Mouse (Mus musculus) urinary bladder, postnatal 14 days (tissue): Measurements from ENCODE around the gene Kcnip1.

ENCODE experiments used
- DNase-seq: peaks from one replicate; pipeline ENCODE4 v3.0.0; 2021; ENCODE audit warnings: low spot score

Kcnip1 gene

GRCm38 (mm10) chr11:33938561-33939274 lies 54.2 kb downstream of the Kcnip1 start:
- no peak for DNase-seq

- DNase-seq, result no peak
These were observed 55.3 kb downstream of the Kcnip1 start for GRCm38 (mm10) chr11:33937641-33938040.

GRCm38 (mm10) chr11:33934286-33934685 lies 58.7 kb downstream of the Kcnip1 start:
- no peak for DNase-seq

- DNase-seq, result peak; percentile 15
These were observed 60.4 kb downstream of the Kcnip1 start for GRCm38 (mm10) chr11:33932386-33933111.

- peak; percentile 45 for DNase-seq
These were observed 61.0 kb downstream of the Kcnip1 start for GRCm38 (mm10) chr11:33931836-33932385.

GRCm38 (mm10) chr11:33929412-33929811 lies 63.5 kb downstream of the Kcnip1 start:
- no peak for DNase-seq

GRCm38 (mm10) chr11:33928658-33929057 lies 64.3 kb downstream of the Kcnip1 start:
- peak; percentile 48 for DNase-seq

- no peak for DNase-seq
These were observed 65.1 kb downstream of the Kcnip1 start for GRCm38 (mm10) chr11:33927836-33928235.

- DNase-seq, result no peak
These were observed 65.6 kb downstream of the Kcnip1 start for GRCm38 (mm10) chr11:33927321-33927720.

GRCm38 (mm10) chr11:33926551-33926950 lies 66.4 kb downstream of the Kcnip1 start:
- DNase-seq, result peak; percentile 14

- DNase-seq, result no peak
These were observed 67.2 kb downstream of the Kcnip1 start for GRCm38 (mm10) chr11:33925778-33926177.

GRCm38 (mm10) chr11:33923031-33923430 lies 69.9 kb downstream of the Kcnip1 start:
- no peak for DNase-seq

GRCm38 (mm10) chr11:33921451-33921850 lies 71.5 kb downstream of the Kcnip1 start:
- DNase-seq, result no peak

GRCm38 (mm10) chr11:33919826-33920225 lies 73.1 kb downstream of the Kcnip1 start:
- DNase-seq, result no peak

GRCm38 (mm10) chr11:33918424-33918823 lies 74.5 kb downstream of the Kcnip1 start:
- DNase-seq, result no peak

- peak; percentile 63 for DNase-seq
These were observed 75.4 kb downstream of the Kcnip1 start for GRCm38 (mm10) chr11:33917574-33917973.

GRCm38 (mm10) chr11:33914216-33914615 lies 78.7 kb downstream of the Kcnip1 start:
- no peak for DNase-seq

GRCm38 (mm10) chr11:33913061-33913460 lies 79.9 kb downstream of the Kcnip1 start:
- DNase-seq, result no peak

GRCm38 (mm10) chr11:33912151-33912571 lies 80.8 kb downstream of the Kcnip1 start:
- DNase-seq, result no peak

- no peak for DNase-seq
These were observed 82.0 kb downstream of the Kcnip1 start for GRCm38 (mm10) chr11:33910982-33911381.

- DNase-seq, result no peak
These were observed 84.4 kb downstream of the Kcnip1 start for GRCm38 (mm10) chr11:33908360-33909175.

GRCm38 (mm10) chr11:33903494-33903893 lies 89.5 kb downstream of the Kcnip1 start:
- DNase-seq, result no peak
